Mouse (Mus musculus) monocyte, adult 5-6 weeks (primary cell): Measurements from ENCODE around the gene Plppr2. TPM values are rescaled to one million over a fixed set of nuclear protein-coding genes. Genes with fewer than 3 reads are reported as not detected.

Source experiments
- ATAC-seq: fragments of 153-309, 156-312 bp; replicated peaks from 2 replicates; pipeline ENCODE4 v1.8.0; 2017; ENCODE audit warnings: mild to moderate bottlenecking; ENCODE audit not compliant: low TSS enrichment, insufficient number of reproducible peaks, severe bottlenecking, poor library complexity, low FRiP score
- total RNA-seq: library from RNA; stranded (forward); fragments of 200-1000, 200-491, 200-594 nt; gene quantifications from 3 replicates; pipeline ENCODE4 v1.2.3, GENCODE M21; 2017

The Plppr2 gene
- total RNA-seq, 1 experiment from 2014 or later, result not detected

- ATAC-seq, result peak; percentile 77
Measured at GRCm38 (mm10) chr9:21927208-21927753, 9.6 kb upstream of the Plppr2 start, which contains the start of the genes Ccdc159 and Tmem205. Ccdc159 (plus strand) TSS chr9:21927471. Tmem205 (minus strand) TSS chr9:21927556.

DNA sequence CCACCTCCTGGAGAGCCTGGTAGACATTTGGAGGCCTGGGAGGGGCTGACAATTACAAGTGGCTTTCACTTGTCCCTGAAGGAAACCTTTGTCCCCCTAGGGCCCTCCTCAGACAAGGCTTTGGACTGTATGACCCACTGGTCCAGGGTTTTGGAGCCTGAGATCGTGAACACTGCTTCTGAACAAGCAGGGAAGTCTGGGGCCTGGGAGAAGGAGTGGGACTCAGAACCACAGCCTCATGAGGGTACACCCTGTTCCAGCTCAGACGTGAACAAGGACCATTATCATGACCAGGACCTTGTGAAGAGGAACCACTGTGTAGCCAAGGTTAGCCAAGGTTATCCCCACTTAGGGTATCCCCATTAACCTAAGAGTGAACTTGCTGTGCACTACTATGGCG is 7.6 kb upstream of the Plppr2 start:
- ATAC-seq, result no peak

GRCm38 (mm10) chr9:21932006-21932405 is 4.8 kb upstream of the Plppr2 start:
- ATAC-seq, result no peak

- ATAC-seq, result no peak
Measured at GRCm38 (mm10) chr9:21932445-21933137, 4.2 kb upstream of the Plppr2 start.

DNA sequence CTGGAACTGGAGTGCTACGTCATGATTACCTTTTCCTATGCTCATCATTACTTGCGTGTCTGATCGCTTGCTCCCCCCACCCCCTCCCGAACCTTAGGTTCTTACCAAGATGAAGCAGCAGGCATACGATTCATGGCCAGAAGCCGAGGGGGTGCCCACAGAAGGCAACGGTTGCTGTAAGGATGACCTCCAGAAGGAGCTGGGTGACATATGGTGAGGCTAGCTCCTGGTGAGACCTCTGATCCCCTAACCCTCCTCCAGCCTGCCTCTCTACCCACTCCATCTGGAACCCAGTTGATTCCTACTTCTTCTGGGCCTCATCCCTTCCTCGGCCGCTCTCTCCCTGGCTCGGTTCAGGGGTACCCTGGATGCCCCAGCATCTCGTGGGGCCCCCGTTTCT is 2.8 kb upstream of the Plppr2 start:
- no peak for ATAC-seq

- no peak for ATAC-seq
Measured at GRCm38 (mm10) chr9:21935466-21936131, 1.2 kb upstream of the Plppr2 start.

DNA sequence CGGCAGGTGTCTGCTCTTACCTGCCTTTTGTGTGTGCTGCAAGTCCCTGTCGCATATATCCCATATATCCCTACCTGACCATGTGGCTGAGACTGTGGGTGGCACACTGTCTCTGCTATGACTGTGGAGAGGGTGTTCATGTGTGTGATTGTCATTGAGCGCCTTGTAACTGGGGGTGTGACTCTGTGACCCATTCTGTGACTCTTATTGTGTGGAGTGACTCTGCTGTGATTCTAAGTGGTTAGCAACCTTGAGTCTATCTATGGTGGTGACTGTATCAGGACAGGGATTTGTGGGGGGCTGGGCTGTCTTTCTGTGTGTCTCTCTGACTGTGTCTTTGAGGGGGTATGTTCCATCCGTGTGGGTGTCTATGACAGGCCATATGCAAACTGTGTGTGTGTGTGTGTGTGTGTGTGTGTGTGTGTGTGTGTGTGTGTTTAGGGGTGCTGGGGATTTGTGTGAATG is 910 bp downstream of the Plppr2 start:
- no peak for ATAC-seq

- no peak for ATAC-seq
Measured at GRCm38 (mm10) chr9:21938234-21938855, 1.5 kb downstream of the Plppr2 start.

- no peak for ATAC-seq
Measured at GRCm38 (mm10) chr9:21943046-21943445, 6.2 kb downstream of the Plppr2 start.

DNA sequence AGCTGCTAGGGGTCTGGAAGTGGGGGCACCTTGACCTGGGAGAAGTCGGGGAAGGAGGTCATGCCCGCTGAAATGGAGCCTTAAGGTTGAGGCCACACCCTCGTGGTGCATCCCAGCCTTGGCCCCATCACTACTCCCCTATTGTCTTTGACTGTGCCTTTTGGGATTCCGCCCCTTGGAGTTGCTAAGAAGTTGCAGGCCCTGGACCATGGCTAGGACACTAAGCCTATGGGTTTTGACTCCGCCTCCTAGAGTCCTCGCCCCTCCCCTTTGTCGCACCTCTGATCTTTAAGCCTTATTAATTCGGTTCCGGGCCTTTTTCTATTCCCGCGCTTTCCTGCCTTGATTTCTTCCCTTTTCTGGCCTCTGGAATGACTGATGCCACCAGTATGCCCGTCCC is 6.8 kb downstream of the Plppr2 start:
- ATAC-seq, result no peak

- no peak for ATAC-seq
Measured at GRCm38 (mm10) chr9:21944267-21944666, 7.4 kb downstream of the Plppr2 start.

GRCm38 (mm10) chr9:21947540-21948130 is 10.8 kb downstream of the Plppr2 start:
- no peak for ATAC-seq

DNA sequence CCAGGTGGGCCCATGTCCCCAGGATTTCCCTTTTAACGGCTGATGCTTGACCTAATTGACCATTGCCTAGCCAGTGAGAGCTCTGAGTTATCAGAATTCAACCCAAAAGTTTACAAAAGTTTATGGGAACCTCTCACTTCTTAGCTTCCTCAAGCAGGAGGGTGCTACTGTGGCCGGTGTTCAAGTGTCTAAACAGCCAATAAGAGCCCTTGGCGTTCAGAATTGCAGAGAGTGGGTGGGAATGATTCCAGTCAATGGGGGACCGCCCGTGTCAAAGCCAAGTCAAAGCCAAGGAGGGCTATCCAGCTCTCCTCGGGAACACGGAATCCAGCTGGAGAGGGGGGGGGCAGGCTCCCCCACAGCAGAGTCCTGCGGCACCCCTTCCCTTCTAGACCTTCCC is 11.3 kb downstream of the Plppr2 start:
- no peak for ATAC-seq

- ATAC-seq, result no peak
Measured at GRCm38 (mm10) chr9:21948790-21949189, 12.0 kb downstream of the Plppr2 start.

- 0 out of 2 replicates have a peak, but pooled peaks have one; percentile 25 for ATAC-seq
Measured at GRCm38 (mm10) chr9:21950322-21950721, 13.5 kb downstream of the Plppr2 start.

DNA sequence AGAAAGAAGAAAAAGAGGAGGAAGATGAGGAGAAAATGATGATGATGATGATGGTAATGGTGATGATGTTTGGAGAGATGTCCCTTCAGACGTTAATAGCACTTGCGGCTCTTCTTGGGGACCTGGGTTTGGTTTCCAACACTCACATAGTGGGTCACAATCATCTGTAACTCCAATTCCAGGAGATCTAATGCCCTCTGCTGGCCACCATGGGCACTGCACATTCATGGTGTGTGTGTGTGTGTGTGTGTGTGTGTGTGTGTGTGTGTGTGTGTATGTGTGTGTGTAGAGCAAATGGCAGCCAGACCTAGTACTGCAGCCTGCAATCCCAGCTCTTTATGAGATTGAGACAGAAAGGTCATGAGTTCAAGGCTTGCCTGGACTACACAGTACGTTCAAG is 15.1 kb downstream of the Plppr2 start:
- no peak for ATAC-seq

- no peak for ATAC-seq
Measured at GRCm38 (mm10) chr9:21953600-21953999, 16.8 kb downstream of the Plppr2 start.

GRCm38 (mm10) chr9:21954635-21955034 is 17.8 kb downstream of the Plppr2 start:
- ATAC-seq, result no peak

- no peak for ATAC-seq
Measured at GRCm38 (mm10) chr9:21955225-21955569, 18.4 kb downstream of the Plppr2 start.
